Mouse (Mus musculus) cerebellum, postnatal 4 days (tissue): Measurements from ENCODE around the gene Ybx1.
A peak's percentile ranks its signal among the peaks of the same experiment; 100 is the strongest.

Source experiments
- DNase-seq, 2 experiments: peaks; one replicate each; pipeline ENCODE4 v3.0.0; 2022; ENCODE audit warnings: low spot score in 2 of 2, mixed read lengths in 1 of 2

Ybx1 gene

DNA sequence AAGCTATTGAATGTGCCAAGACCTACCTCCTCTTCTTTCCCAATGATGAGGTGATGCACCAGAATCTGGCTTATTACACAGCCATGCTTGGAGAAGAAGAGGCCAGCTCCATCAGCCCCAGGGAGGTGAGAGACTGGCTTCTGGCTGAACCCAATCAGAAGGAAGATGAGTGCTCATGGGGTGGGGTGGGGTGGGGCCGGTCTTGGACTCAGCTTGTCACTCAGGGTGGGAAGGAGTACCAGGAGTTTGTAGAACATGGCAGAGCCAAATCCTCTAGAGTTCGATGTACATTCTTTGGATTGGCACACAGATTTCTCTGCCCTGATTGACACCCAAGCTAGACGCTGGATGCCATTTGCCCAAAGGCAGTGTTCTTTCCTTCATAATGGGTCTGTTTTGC, 55.7 kb downstream of the Ybx1 start:
- no peak for DNase-seq

GRCm38 (mm10) chr4:119234348-119234747, 60.1 kb downstream of the Ybx1 start:
- DNase-seq: no peak

- DNase-seq: peak in 1 of 2 experiments; percentile 42
These were observed 61.0 kb downstream of the Ybx1 start for GRCm38 (mm10) chr4:119233256-119233901.

- peak; percentile 81 to 98 for DNase-seq
These were observed 61.8 kb downstream of the Ybx1 start, which contains the start of the genes AU022252 and P3h1 for GRCm38 (mm10) chr4:119232410-119233255. AU022252 (minus strand) TSS chr4:119232712. P3h1 (plus strand) TSS chr4:119232915.
